Mouse (Mus musculus) lung, adult 18-20 months (tissue): ENCODE measurements at regions not wholly inside any gene's neighbourhood (a gene's known extent, or its start where the extent isn't known, plus 50 kb on each side); places are given as distances from the start of the nearest gene placed in this dataset.

ENCODE experiments used
- DNase-seq, 2 experiments: peaks; one replicate each; pipeline ENCODE4 v3.0.0; 2022; ENCODE audit warnings: mixed read lengths in 2 of 2

- DNase-seq: no peak
Observed at GRCm38 (mm10) chr17:89802148-89802547, 108.1 kb downstream of the Gm10184 start.

- no peak for DNase-seq
Observed at GRCm38 (mm10) chr17:89777570-89777969, 132.7 kb downstream of the Gm10184 start.

GRCm38 (mm10) chr17:89766229-89766875 lies 143.9 kb downstream of the Gm10184 start:
- no peak for DNase-seq

GRCm38 (mm10) chr17:89737418-89737817 lies 172.8 kb downstream of the Gm10184 start:
- DNase-seq: no peak

GRCm38 (mm10) chr17:89725534-89725933 lies 184.7 kb downstream of the Gm10184 start:
- DNase-seq: no peak

- no peak for DNase-seq
Observed at GRCm38 (mm10) chr17:89681798-89682197, 228.5 kb downstream of the Gm10184 start.

- DNase-seq: no peak
Observed at GRCm38 (mm10) chr17:89658326-89658725, 251.9 kb downstream of the Gm10184 start.

- DNase-seq: no peak
Observed at GRCm38 (mm10) chr17:89656211-89656610, 254.0 kb downstream of the Gm10184 start.

- peak in 1 of 2 experiments; percentile 2 for DNase-seq
Observed at GRCm38 (mm10) chr17:89654089-89654813, 256.0 kb downstream of the Gm10184 start.

- no peak for DNase-seq
Observed at GRCm38 (mm10) chr17:89646000-89646399, 264.2 kb downstream of the Gm10184 start.
